Mouse (Mus musculus): Measurements from ENCODE around the gene Arhgdib.

The Arhgdib gene

GRCm38 (mm10) chr6:136952930-136953329 lies 11.2 kb upstream of the Arhgdib start:
- peak; percentile 56 for DNase-seq (ENCODE audit: low read depth, low spot score)

- no peak for DNase-seq (ENCODE audit: low read depth, low spot score)
These were observed 8.5 kb upstream of the Arhgdib start for GRCm38 (mm10) chr6:136950171-136950570.

- peak; percentile 43 for DNase-seq (ENCODE audit: low read depth, low spot score)
These were observed 6.0 kb upstream of the Arhgdib start for GRCm38 (mm10) chr6:136947716-136948115.

- DNase-seq (ENCODE audit: low read depth, low spot score): no peak
These were observed 5.2 kb upstream of the Arhgdib start for GRCm38 (mm10) chr6:136946943-136947342.

- DNase-seq (ENCODE audit: low read depth, low spot score): no peak
These were observed 4.5 kb upstream of the Arhgdib start for GRCm38 (mm10) chr6:136946241-136946640.

GRCm38 (mm10) chr6:136944511-136944910 lies 2.8 kb upstream of the Arhgdib start:
- DNase-seq (ENCODE audit: low read depth, low spot score): no peak

- DNase-seq (ENCODE audit: low read depth, low spot score): no peak
These were observed 1.7 kb upstream of the Arhgdib start for GRCm38 (mm10) chr6:136943392-136943791.

GRCm38 (mm10) chr6:136942280-136942679 lies 581 bp upstream of the Arhgdib start:
- no peak for DNase-seq (ENCODE audit: low read depth, low spot score)

- DNase-seq (ENCODE audit: low read depth, low spot score): no peak
These were observed 1.3 kb downstream of the Arhgdib start for GRCm38 (mm10) chr6:136940188-136940960.

- DNase-seq (ENCODE audit: low read depth, low spot score): no peak
These were observed 2.1 kb downstream of the Arhgdib start for GRCm38 (mm10) chr6:136939326-136940187.

- peak; percentile 50 for DNase-seq (ENCODE audit: low read depth, low spot score)
These were observed 3.2 kb downstream of the Arhgdib start for GRCm38 (mm10) chr6:136938331-136939126.

GRCm38 (mm10) chr6:136937117-136937516 lies 4.6 kb downstream of the Arhgdib start:
- DNase-seq (ENCODE audit: low read depth, low spot score): no peak

GRCm38 (mm10) chr6:136936361-136936760 lies 5.3 kb downstream of the Arhgdib start:
- no peak for DNase-seq (ENCODE audit: low read depth, low spot score)

- DNase-seq (ENCODE audit: low read depth, low spot score): no peak
These were observed 6.5 kb downstream of the Arhgdib start for GRCm38 (mm10) chr6:136935233-136935632.

- no peak for DNase-seq (ENCODE audit: low read depth, low spot score)
These were observed 7.6 kb downstream of the Arhgdib start for GRCm38 (mm10) chr6:136934068-136934467.

- DNase-seq (ENCODE audit: low read depth, low spot score): no peak
These were observed 10.5 kb downstream of the Arhgdib start for GRCm38 (mm10) chr6:136931246-136931645.

- DNase-seq (ENCODE audit: low read depth, low spot score): peak; percentile 63
These were observed 11.0 kb downstream of the Arhgdib start for GRCm38 (mm10) chr6:136930677-136931076.

- no peak for DNase-seq (ENCODE audit: low read depth, low spot score)
These were observed 14.1 kb downstream of the Arhgdib start for GRCm38 (mm10) chr6:136927626-136928025.

GRCm38 (mm10) chr6:136925049-136925448 lies 16.6 kb downstream of the Arhgdib start:
- DNase-seq (ENCODE audit: low read depth, low spot score): no peak

- DNase-seq (ENCODE audit: low read depth, low spot score): no peak
These were observed 18.2 kb downstream of the Arhgdib start, which contains the start of gene Pde6h for GRCm38 (mm10) chr6:136923532-136923931. Gene Pde6h, plus strand, starts transcription at chr6:136923832.

GRCm38 (mm10) chr6:136922871-136923270 lies 18.8 kb downstream of the Arhgdib start:
- DNase-seq (ENCODE audit: low read depth, low spot score): no peak

- no peak for DNase-seq (ENCODE audit: low read depth, low spot score)
These were observed 19.6 kb downstream of the Arhgdib start, which contains the start of gene Erp27 for GRCm38 (mm10) chr6:136922080-136922479. Gene Erp27, minus strand, starts transcription at chr6:136922180.
